Mouse (Mus musculus): ENCODE data around the gene Pih1d1. TPM values are rescaled to one million over a fixed set of nuclear protein-coding genes. Genes with fewer than 3 reads are reported as not detected.
"Not testable (repeated sequence)": the region's sequence is repeated elsewhere in the genome, so short reads cannot be mapped to it uniquely, and the experiment has no call there.

The Pih1d1 gene
- total RNA-seq (2021) = 10 to 100 TPM; 34.7 to 39.7 TPM
- long read RNA-seq, experiment 1, transcript Pih1d1-206 (10 exons, 1,077 nt) = major isoform, 11 of 22 reads
- long read RNA-seq, experiment 1, transcript Pih1d1-201 (10 exons, 1,185 nt) = minor isoform, 8 of 22 reads
- long read RNA-seq, experiment 1, partial matches to known transcripts = 2 of 22 reads
- long read RNA-seq, experiment 1, other reads (novel, unspliced or antisense) = 1 of 22 reads
- long read RNA-seq, experiment 2, transcript Pih1d1-206 (10 exons, 1,077 nt) = major isoform, 14 of 31 reads
- long read RNA-seq, experiment 2, transcript Pih1d1-201 (10 exons, 1,185 nt) = minor isoform, 13 of 31 reads
- long read RNA-seq, experiment 2, partial matches to known transcripts = 4 of 31 reads
- long read RNA-seq, experiment 2, other reads (novel, unspliced or antisense) = 0 of 31 reads

DNA sequence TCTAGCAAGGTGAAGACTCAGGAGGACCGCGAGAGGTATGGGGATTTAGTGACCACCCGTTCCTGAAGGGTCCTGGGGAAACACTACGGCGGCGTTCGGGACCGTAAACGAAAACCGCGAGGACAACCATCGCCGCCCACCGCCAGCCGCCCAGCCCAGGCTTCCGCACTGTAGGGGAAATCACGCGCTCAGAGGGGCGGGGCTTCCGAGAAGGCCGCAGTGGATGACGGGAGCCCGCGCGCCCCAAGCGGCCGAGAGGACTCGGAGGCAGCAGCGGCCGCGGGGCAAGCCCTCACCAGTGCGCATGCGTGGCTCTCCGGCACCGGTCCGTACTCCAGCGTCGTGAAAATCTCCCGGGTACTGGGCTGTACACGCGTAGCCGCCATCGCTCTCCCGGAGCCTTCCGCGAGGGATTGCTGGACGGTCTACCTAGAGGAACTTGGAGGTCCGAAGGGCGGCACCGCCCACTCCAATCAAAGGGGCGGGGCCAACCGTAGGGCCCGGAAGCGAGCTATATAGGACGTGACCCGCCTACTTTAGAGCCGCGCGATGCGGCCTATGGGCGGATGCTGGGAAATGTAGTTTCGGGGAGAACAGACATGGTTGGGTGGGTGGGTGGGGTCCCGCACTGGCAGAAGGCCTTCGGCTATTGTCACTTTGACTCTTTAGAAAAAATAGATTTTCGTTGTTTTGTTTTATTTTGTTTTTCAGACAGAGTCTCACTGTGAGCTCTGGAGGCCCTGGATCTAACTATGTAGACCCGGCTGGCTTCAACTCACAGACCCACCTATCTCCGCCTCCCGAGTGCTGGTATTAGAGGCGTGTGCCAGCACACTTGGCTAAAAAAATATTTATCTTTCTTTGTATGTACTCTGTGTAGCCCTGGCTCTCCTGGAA is at the start of gene Pih1d1, which contains the start of gene Aldh16a1:
Pih1d1 (plus strand) TSS at position 208 of the 897 bp plus-strand sequence.
Aldh16a1 (minus strand) TSS at position 489 of the 897 bp plus-strand sequence.
- intact Hi-C loops (cut with DNase I) = no loop called here
- DNase-seq = peak; percentile 99
- peak within 1 kb of the TSS; percentile 86 for H3K4me3 ChIP-seq
- H3K27ac ChIP-seq = peak within 1 kb of the TSS; percentile 97
- peak; percentile 68 for TF ChIP-seq CTCF (IDR thresholded peaks at IDR 0.05)

DNA sequence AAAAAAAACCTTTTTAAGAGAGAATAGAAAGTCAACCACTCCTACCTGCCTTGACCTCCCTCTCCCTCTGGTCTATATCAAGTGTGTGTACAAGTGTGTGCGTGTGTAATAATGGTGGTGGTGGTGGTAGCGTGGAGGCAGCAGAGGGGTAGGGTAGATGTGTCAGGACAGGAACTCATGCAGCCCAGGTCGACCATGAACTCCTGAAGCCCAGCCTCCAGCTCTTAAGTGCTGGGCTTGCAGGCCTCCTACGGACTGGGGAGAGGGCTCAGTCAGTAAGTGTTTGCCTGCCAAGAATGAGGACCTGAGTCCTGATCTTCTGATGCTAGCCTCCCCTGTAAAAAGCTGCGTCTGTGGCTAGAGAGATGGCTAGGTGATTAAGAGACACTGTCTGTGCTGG is 49.2 kb upstream of the Pih1d1 start:
- no peak for DNase-seq
- TF ChIP-seq CTCF (IDR thresholded peaks at IDR 0.05) = no peak
- intact Hi-C loops (cut with DNase I) = no loop called here

DNA sequence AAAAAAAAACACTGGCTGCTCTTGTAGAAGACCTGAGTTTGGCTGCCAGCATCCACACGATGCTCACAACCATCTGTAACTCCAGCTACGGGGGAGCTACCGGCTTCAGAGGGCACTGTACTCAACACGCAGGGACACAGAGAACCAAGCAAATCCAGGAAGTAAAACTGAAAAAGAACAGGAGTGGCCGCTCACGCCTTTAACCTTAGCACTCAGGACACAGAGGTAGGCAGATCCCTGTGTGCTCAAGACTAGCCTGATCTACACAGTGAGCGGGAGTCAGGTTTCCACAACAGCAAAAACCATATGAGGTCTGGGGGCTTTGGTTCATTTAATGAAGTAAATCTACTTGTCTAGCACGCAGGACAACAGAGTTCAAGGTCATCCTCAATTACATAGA is 48.6 kb upstream of the Pih1d1 start:
- TF ChIP-seq CTCF (IDR thresholded peaks at IDR 0.05) = no peak
- intact Hi-C loops (cut with DNase I) = no loop called here
- Histone ChIP-seq H3K27ac (no peak overlapping the region), H3K4me3 (no peak overlapping the region)
- no peak for DNase-seq

More for the DNA sequence above, 49.2 kb upstream of the Pih1d1 start:
- no peak overlapping the region for H3K4me3 ChIP-seq
- no peak overlapping the region for H3K27ac ChIP-seq

DNA sequence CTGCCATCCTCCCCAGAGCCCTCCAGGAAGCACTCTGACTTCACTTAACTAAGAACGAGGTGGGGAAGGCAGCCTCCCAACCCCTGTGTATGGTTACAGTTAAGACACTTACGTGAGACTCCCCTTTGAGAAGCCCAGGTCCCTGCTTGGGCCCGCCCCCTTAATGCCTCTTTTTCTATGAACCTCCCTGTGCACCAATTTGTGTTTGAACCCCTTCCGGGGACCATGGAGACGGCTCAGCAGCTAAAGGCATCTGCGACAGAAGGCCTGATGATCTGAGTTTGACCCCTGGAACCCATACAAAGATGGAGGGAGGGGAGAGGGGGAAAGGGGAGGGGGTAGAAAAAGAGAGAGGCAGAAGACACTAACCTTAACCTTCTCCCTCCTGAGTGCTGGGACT is 47.7 kb upstream of the Pih1d1 start:
- no peak for TF ChIP-seq CTCF (IDR thresholded peaks at IDR 0.05)
- no peak overlapping the region for H3K27ac ChIP-seq
- intact Hi-C loops (cut with DNase I) = no loop called here
- no peak for DNase-seq
- H3K4me3 ChIP-seq = no peak overlapping the region

DNA sequence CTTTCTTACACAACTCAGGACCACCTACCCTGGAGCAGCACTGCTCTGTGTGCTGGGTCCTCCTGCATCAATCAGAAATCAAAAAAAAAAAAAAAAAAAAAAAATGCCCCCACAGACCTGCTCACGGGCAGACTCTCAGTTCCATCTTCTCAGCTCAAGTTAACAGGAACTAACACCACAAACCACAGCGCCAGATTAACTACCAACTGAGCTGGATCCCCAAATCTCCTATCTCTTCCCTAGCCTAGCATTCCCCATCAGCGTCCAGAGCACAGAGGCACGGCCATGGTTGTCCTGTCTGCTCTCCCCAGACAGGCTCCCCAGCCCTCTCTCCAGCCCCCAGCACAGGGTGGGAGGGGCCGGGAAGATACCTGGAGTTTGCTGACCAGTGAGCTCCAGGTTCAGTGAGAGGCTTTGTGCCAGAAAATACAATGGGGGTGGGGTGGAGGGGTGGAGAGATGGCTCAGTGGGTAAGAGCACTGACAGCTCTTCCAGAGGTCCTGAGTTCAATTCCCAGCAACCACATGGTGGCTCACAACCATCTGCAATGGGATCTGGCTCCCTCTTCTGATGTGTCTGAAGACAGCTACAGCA is 47.0 kb upstream of the Pih1d1 start:
- DNase-seq = no peak
- TF ChIP-seq CTCF (IDR thresholded peaks at IDR 0.05) = no peak
- intact Hi-C loops (cut with DNase I) = no loop called here
- H3K4me3 ChIP-seq = no peak overlapping the region
- no peak overlapping the region for H3K27ac ChIP-seq

DNA sequence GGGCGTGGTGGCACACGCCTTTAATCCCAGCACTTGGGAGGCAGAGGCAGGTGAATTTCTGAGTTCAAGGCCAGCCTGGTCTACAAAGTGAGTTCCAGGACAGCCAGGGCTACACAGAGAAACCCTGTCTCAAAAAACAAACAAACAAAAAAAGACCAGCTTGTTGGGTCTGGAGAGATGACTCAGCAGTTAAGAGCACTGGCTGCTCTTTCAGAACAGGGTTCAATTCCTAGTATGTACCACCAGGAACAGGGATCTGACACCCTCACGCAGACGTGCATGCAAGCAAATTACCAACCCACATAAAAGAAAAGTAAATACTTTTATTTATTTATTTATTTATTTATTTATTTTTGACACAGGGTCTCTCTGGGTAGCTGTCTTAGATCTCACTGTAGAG is 44.0 kb upstream of the Pih1d1 start:
- intact Hi-C loops (cut with DNase I); H3K27ac ChIP-seq; DNase-seq; H3K4me3 ChIP-seq: not testable (repeated sequence)

DNA sequence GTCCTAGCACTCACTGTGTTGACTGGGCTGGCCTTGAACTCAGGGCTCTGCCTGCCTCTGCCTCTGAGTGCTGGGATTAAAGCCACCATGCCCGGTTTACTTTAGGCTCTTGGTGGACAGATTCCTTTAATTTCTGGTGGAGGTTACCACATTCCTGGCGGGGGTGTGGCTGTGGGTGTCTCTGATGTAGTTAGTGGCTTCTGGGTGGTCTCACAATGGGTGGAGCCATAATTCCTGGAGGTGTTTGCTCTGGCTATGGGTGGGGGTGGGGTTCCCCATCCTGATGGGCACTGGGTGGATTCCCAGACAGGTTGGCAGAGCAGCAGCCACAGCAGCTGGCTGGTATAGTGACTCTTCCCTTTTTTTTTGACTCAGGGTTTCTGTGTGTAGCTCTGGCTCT is 42.2 kb upstream of the Pih1d1 start:
- intact Hi-C loops (cut with DNase I) = no loop called here
- DNase-seq = no peak
- Histone ChIP-seq H3K4me3 (no peak overlapping the region), H3K27ac (no peak overlapping the region)
- no peak for TF ChIP-seq CTCF (IDR thresholded peaks at IDR 0.05)

DNA sequence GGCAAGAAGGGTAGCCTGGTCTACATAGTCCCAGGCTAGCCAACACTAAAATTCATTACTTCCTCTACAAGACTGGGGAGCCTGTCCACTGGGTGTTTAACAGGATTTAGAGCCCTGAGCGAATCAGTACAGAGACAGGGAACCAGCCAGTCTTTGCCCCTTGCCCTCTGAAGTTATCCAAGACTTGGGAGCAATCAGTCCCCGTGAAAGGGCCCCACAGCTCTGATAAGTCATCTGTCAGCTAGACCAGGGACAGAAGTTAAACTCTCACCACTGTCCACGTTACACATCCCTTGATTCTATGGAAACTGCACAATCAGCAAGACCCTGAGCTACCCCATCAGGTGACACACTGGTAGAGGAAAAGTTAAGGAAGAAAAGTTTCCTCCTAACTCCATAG is 41.6 kb upstream of the Pih1d1 start:
- Histone ChIP-seq H3K27ac (no peak overlapping the region), H3K4me3 (no peak overlapping the region)
- intact Hi-C loops (cut with DNase I) = no loop called here
- no peak for TF ChIP-seq CTCF (IDR thresholded peaks at IDR 0.05)
- no peak for DNase-seq

DNA sequence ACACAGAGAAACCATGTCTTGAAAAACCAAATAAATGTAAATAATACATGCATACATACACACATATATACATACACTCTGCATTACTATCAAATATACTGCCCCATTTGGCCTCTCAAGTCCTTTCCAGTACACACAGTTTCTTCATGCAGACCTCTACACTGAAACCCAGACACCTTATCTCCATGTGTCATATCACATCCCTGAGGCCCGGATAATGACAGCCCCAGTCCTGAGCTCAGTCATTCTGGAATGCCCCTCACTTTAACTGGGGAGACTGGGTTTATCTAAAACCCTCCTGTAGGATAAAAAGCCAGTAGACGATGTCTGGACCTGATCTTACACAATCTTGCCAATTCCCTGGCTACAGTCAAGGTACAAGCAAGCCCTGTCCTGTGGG is 40.6 kb upstream of the Pih1d1 start:
- Histone ChIP-seq H3K4me3 (no peak overlapping the region), H3K27ac (no peak overlapping the region)
- TF ChIP-seq CTCF (IDR thresholded peaks at IDR 0.05) = no peak
- no peak for DNase-seq
- intact Hi-C loops (cut with DNase I) = no loop called here

DNA sequence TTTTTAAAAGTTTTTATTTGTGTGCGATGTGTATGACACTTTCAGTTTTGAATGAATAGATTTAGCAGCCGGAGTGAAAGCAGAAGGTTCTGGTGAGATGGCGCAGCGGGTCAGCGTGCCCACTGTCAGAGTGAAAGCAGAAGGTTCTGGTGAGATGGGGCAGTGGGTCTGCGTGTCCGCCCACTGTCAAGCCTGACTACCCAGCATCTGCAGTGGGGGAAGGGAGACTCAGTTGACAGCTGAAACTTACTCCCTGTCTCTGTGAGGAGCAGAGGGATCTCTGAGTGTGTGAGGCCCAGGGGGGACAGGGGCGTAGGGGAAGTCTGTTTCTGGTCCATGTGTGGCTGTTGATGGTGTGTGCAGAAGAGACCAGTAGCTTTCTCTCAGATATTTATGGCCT is 36.5 kb upstream of the Pih1d1 start:
- Histone ChIP-seq H3K4me3 (no peak overlapping the region), H3K27ac (no peak overlapping the region; the same call in 1 of the 2 replicates)
- no peak for DNase-seq
- intact Hi-C loops (cut with DNase I) = no loop called here
- TF ChIP-seq CTCF (IDR thresholded peaks at IDR 0.05) = no peak

DNA sequence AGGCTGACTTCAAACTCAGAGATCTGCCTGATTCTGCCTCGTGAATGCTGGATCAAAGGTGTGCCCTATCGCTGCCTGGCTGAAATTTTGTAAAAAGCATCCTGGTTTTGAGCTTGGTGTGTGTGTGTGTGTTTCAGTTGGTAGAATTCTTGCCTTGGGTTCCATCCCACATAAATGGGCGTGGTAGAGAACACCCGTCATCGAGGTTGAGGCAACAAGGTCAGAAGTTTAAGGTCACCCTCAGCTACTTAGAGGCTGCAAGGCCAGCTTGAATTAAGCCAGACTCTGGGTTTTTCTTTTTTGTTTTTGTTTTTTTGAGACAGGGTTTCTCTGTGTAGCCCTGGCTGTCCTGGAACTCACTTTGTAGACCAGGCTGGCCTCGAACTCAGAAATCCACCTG is 35.8 kb upstream of the Pih1d1 start:
- no peak for DNase-seq
- no peak for TF ChIP-seq CTCF (IDR thresholded peaks at IDR 0.05)

DNA sequence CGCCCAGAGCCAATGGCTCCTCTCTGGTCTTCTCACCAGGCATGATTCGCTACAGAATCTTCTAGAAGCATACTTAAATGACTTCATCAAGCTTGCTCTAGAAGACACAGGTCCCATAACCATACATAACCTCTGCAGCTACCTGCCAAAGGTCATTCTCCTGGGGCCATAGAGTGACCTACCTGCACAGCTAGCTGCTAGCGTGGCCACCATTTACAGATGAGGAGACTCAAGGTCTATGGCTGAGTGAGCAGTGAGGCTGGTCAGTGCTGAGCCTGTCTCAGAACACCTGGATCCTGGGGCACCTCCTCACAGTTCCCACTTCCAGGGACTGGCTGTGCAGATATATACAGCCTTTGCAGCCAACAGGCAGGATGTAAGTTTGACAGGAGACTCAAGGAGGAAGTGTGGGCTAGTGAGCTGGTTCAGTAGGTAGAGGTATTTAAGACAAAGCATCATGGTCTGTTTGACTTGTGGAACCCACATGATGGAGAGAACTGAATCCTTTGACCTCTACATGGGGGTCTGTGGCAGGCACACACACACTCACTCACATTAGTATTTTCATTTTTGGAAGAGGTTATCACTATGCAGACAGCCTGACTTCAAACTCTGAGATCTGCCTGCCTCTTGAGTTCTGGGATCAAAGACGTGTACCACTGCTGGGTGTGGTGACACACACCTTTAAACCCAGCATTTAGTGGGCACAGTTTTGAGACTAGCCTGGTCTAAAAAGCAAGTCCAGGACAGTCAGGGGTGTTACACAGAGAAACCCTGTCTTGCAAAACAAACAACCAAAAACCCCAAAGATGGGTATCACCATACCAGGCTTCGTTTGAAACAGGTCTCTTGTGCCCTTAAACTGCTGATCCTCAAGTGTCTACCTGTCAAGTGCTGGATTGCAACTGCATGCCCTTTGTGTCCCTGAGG is 34.1 kb upstream of the Pih1d1 start:
- no peak for DNase-seq
- intact Hi-C loops (cut with DNase I) = loop anchor here (5.0 kb wide), 1 partner anchor 38 kb away; no protein-coding TSS in a partner anchor
- no peak for TF ChIP-seq CTCF (IDR thresholded peaks at IDR 0.05)
- no peak overlapping the region for H3K4me3 ChIP-seq
- peak overlapping the region; percentile 95 for H3K27ac ChIP-seq

More for the DNA sequence above, 35.8 kb upstream of the Pih1d1 start:
- Histone ChIP-seq H3K4me3 (no peak overlapping the region), H3K27ac (no peak overlapping the region)
- intact Hi-C loops (cut with DNase I) = no loop called here

All from gastrocnemius, adult 2 months (tissue).